Mouse (Mus musculus): ENCODE results near the gene Klrc1.
"Not testable (repeated sequence)": the region's sequence is repeated elsewhere in the genome, so short reads cannot be mapped to it uniquely, and the experiment has no call there.

Klrc1 gene

DNA sequence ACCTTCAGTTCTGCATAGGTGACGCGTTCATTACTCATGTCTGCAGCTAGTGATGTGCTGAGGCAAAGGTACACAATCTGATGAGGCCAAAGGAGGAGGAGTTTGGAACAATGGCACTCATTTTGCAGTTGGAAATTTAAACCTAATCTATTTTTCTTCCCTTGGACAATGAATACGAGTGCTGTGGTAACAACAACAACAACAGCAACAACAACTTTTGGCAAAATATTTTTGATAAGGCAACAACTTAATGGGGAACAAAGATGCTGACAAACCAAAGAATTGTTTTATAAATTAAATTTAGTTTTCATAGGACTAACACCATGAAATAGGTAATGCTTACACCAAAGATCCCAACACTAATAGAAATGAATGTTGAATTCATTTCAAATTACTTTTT lies at the start of gene Klrc1:
Gene Klrc1, minus strand, starts transcription at position 101 of the 400 bp plus-strand sequence.
- no peak for DNase-seq (ENCODE audit: extremely low read depth, low read depth)

DNA sequence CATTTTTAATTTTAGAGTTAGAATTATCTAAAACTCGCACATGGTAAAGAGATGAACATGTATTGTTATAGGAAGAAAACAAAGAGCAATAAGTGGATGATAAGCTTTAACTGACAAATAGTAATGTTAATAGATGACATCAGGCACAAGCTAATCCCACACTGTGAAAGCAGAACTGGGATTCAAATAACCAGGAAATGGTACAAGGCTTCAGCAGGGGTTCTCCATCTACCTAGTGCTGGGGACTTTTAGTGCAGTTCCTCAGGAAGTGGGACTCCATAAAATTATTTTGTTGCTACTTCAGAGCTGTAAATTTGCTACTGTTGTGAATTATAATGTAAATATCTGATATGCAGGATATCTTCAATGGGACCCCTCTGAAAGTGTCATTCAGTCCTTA lies 48.5 kb upstream of the Klrc1 start:
- DNase-seq (ENCODE audit: extremely low read depth, low read depth): no peak

GRCm38 (mm10) chr6:129721390-129721789 lies 42.6 kb upstream of the Klrc1 start:
- no peak for DNase-seq (ENCODE audit: extremely low read depth, low read depth)

- DNase-seq (ENCODE audit: extremely low read depth, low read depth): no peak
These were observed 41.7 kb upstream of the Klrc1 start for GRCm38 (mm10) chr6:129720487-129720886.

- DNase-seq (ENCODE audit: extremely low read depth, low read depth): no peak
These were observed 38.3 kb upstream of the Klrc1 start, which contains the start of gene Klri1 for GRCm38 (mm10) chr6:129717032-129717431. TSS of gene Klri1 (minus strand) at chr6:129717132.

DNA sequence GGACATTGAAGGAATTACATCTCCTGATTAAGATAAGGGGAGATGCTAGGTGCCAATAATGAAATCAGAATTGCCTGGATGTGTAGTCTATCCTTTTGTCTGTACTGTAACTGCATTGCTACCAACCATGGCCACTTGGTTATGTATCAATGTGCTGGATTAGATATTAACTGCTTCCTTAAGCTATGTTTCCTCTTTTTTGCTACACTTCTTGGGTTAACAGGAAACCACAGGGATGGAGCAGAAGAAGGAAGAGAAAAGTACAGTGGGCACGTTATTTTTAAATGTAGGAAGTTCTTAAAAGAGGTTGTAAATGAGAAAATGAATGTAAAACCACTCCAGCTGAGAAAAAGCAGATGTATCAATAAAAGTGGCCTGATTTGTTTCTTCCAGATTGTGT lies 34.8 kb upstream of the Klrc1 start:
- DNase-seq (ENCODE audit: extremely low read depth, low read depth): peak; percentile 55

- DNase-seq (ENCODE audit: extremely low read depth, low read depth): not testable (repeated sequence)
These were observed 12.7 kb upstream of the Klrc1 start for GRCm38 (mm10) chr6:129691436-129691835.

DNA sequence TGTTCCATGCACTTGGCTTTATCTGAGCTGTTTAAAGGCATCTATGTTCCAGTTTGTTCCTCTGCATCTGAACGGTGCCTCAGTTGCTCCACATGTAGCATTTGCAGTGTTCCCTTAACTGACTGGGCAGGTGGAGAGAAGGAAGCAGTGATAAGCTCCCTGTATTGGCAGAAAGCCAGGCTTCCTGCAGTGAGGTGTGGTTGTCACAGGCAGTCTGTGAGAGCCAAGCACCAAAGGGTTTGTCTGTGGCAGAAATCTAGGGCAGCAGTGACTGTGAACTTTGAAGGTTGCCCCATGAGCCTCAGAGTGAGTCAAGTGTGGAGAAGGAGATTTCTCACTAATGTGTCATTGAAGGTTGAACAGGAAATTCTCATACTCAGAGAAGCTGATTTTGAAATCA lies 1.6 kb upstream of the Klrc1 start:
- DNase-seq (ENCODE audit: extremely low read depth, low read depth): peak; percentile 16

DNA sequence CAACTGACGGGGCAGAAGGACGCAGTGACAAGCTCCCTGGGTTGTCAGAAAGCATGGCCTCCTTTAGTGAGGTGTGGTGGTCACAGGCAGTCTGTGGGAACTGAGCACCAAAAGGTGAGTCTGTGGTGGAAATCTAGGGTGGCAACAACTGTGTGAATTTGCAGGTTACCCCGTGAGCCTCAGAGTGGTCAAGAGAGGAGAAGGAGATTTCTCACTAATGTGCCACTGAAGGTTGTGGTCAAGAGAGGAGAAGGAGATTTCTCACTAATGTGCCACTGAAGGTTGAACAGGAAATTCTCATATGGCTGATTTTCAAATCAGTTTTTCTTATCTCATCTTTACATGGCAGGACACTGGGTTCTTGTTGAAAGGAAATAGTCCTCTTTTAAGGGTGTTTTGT lies 17.5 kb downstream of the Klrc1 start:
- DNase-seq (ENCODE audit: extremely low read depth, low read depth): not testable (repeated sequence)

DNA sequence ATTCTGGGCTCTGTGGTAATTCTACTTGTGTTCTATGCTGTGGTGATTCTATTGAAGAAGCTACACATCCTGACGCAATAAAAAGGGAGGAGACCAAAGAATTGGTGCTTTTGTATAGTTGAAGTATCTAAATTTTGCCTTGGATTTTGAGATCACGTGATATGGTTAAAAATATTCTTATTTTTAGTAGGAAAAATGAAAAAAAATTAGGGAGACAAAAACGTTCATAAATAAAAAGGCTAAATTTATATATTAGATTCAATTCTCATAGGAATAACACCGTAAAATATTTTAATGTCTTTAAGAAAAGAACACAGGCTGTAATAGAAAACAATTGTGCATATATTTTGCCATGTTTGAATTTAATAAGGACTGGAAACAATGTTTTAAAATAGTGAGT lies 18.2 kb downstream of the Klrc1 start, which contains the start of gene Klrc2:
Gene Klrc2, minus strand, starts transcription at position 101 of the 400 bp plus-strand sequence.
- DNase-seq (ENCODE audit: extremely low read depth, low read depth): not testable (repeated sequence)

DNA sequence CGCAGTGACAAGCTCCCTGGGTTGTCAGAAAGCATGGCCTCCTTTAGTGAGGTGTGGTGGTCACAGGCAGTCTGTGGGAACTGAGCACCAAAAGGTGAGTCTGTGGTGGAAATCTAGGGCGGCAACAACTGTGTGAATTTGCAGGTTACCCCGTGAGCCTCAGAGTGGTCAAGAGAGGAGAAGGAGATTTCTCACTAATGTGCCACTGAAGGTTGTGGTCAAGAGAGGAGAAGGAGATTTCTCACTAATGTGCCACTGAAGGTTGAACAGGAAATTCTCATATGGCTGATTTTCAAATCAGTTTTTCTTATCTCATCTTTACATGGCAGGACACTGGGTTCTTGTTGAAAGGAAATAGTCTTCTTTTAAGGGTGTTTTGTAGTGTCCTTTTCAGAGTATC lies 34.7 kb downstream of the Klrc1 start:
- not testable (repeated sequence) for DNase-seq (ENCODE audit: extremely low read depth, low read depth)

DNA sequence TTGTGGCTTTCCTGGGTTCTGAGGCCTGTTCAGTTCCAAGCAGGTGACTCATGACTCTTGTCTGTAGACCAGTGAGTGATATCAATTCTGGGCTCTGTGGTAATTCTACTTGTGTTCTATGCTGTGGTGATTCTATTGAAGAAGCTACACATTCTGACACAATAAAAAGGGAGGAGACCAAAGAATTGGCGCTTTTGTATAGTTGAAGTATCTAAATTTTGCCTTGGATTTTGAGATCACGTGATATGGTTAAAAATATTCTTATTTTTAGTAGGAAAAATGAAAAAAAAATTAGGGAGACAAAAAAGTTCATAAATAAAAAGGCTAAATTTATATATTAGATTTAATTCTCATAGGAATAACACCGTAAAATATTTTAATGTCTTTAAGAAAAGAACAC lies 35.5 kb downstream of the Klrc1 start, which contains the start of gene Klrc3:
Gene Klrc3, minus strand, starts transcription at position 101 of the 400 bp plus-strand sequence.
- DNase-seq (ENCODE audit: extremely low read depth, low read depth): not testable (repeated sequence)

- DNase-seq (ENCODE audit: extremely low read depth, low read depth): not testable (repeated sequence)
These were observed 47.7 kb downstream of the Klrc1 start for GRCm38 (mm10) chr6:129631046-129631445.

- DNase-seq (ENCODE audit: extremely low read depth, low read depth): no peak
These were observed 55.0 kb downstream of the Klrc1 start, which contains the start of gene Klrk1 for GRCm38 (mm10) chr6:129623735-129624134. TSS of gene Klrk1 (minus strand) at chr6:129623864.

All from MEL-GATA-1-ER (cell line).